ENCODE assay signal across 8 mouse cellular contexts in the genomic region with DNA sequence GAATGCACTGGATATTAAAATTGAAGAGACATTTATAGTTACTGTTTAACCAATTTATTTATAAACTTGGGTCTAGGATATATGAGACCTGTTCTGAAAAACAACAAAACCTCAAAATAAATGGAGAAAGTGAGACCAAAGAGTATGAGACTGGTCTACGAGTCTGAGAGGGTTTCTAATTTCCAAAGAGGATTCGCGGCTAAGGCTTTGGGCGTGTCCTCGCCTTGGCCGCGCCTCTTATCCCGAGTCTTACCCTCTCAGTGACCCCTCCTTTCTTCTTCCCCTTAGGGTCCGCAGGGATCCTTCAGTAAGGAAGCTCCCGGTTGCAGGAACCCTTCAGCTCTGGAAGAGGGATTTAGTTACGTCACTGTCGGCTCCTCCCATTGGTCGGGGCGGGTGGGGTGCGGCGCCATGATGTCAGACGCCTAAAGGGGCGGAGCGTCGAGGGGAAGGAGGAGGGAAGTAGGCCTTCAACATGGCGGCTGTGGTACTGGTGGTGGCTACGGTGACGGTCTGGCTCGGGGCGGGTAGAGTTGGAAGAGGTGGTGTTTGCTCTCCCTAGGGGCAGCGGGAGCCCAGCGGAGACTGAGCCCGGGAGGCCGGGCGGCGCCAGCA. TPM values are rescaled to one million over a fixed set of nuclear protein-coding genes. Genes with fewer than 3 reads are reported as not detected.
DNase-seq lines count a peak whose midpoint lies in the region; ATAC-seq lines count a peak whose summit lies in the region.

TSS of gene Ubap1 (plus strand) at position 413 of the 615 bp plus-strand sequence.

- peak; percentile 100 for DNase-seq in R1 (ENCODE audit: low read depth, low spot score)
- DNase-seq in cerebellum, postnatal 25 days: peak; percentile 93 to 96
- peak; percentile 71 to 83 for DNase-seq in frontal cortex, postnatal 25 days (ENCODE audit: low spot score in 2 of 2)
- DNase-seq in hindbrain, embryonic 14.5 days (ENCODE audit: low spot score): peak; percentile 96
- DNase-seq in layer of hippocampus, postnatal 36 days: peak; percentile 91
- peak; percentile 97 for DNase-seq in lung, postnatal 36 days
- DNase-seq in retina, postnatal 1 day: peak; percentile 99
- DNase-seq in urinary bladder, adult 18-20 months (ENCODE audit: low spot score in 2 of 2): peak; percentile 88 to 91

- H3K4me2 ChIP-seq in hindbrain, embryonic 14.5 days (replicated peaks): peak within 1 kb of the TSS; percentile 55

- peak within 1 kb of the TSS; percentile 81 for H3K4me3 ChIP-seq in hindbrain, embryonic 14.5 days (replicated peaks; ENCODE audit: low read length)

- WGBS in hindbrain, embryonic 14.5 days: under 1% methylated on average over 31 of the region's 31 CpGs

- H3K4me1 ChIP-seq in hindbrain, embryonic 14.5 days (replicated peaks; ENCODE audit: control insufficient read depth, insufficient read depth, low read length): peaks cover 17% of the 10 kb centered on the region

- H3K27ac ChIP-seq in hindbrain, embryonic 14.5 days: peak within 1 kb of the TSS; percentile 91

- peak within 1 kb of the TSS; percentile 73 for H3K9ac ChIP-seq in hindbrain, embryonic 14.5 days

- H3K9me3 ChIP-seq in hindbrain, embryonic 14.5 days (ENCODE audit: control insufficient read depth, low read length): no peaks in the 10 kb centered on the region

- no peaks in the 10 kb centered on the region for H3K36me3 ChIP-seq in hindbrain, embryonic 14.5 days (replicated peaks; ENCODE audit: control insufficient read depth, insufficient read depth)

- H3K27me3 ChIP-seq in hindbrain, embryonic 14.5 days (ENCODE audit: control insufficient read depth, insufficient read depth, low read length): no peaks in the 10 kb centered on the region

- peak; percentile 97 for ATAC-seq in hindbrain, embryonic 14.5 days (ENCODE audit: low FRiP score)

RNA-seq across cellular contexts. Expression of gene Ubap1, which starts in this region (rescaled TPM):
- polyA plus RNA-seq in hindbrain, embryonic 14.5 days (2014; fragmentation: Nextera tagmentation; extraction: Ambion mirVana): 64.1 and 68.7 TPM in 2 replicates
- 10 to 100 TPM; 40.7 to 42.0 TPM for total RNA-seq in layer of hippocampus, postnatal 36 days (2021)

Comparison
In these comparisons a context has a peak if more than half of its experiments do, and no peak if none do; other contexts are left out.
1. Peak in every context shown above with its lines: DNase-seq, ATAC-seq, H3K4me3 ChIP-seq and H3K27ac ChIP-seq.